Mouse (Mus musculus) gastrocnemius, postnatal 10 days (tissue): ENCODE results near the gene Aire. TPM values are rescaled to one million over a fixed set of nuclear protein-coding genes. Genes with fewer than 3 reads are reported as not detected.

Experiments
- DNase-seq: peaks from one replicate; pipeline ENCODE4 v3.0.0; 2021; ENCODE audit warnings: mixed read lengths
- total RNA-seq, 2 experiments: library from RNA; stranded (reverse); gene quantifications; 2 replicates each; pipeline ENCODE4 v1.2.3; 2021

Aire gene
- total RNA-seq, 2 experiments from 2014 or later, result not detected

GRCm38 (mm10) chr10:78008169-78008568 is 35.2 kb downstream of the Aire start:
- DNase-seq, result no peak

GRCm38 (mm10) chr10:78007203-78007602 is 36.2 kb downstream of the Aire start:
- no peak for DNase-seq

GRCm38 (mm10) chr10:78005791-78006438 is 37.5 kb downstream of the Aire start:
- DNase-seq, result no peak

- DNase-seq, result no peak
These were observed 38.8 kb downstream of the Aire start for GRCm38 (mm10) chr10:78004479-78005100.

- no peak for DNase-seq
These were observed 41.1 kb downstream of the Aire start for GRCm38 (mm10) chr10:78002316-78002715.

GRCm38 (mm10) chr10:78001796-78002195 is 41.6 kb downstream of the Aire start:
- peak; percentile 54 for DNase-seq

GRCm38 (mm10) chr10:78000200-78000599 is 43.2 kb downstream of the Aire start:
- DNase-seq, result no peak

GRCm38 (mm10) chr10:77995639-77996038 is 47.8 kb downstream of the Aire start:
- no peak for DNase-seq

- no peak for DNase-seq
These were observed 57.6 kb downstream of the Aire start for GRCm38 (mm10) chr10:77985775-77986174.

GRCm38 (mm10) chr10:77984660-77985059 is 58.8 kb downstream of the Aire start:
- peak; percentile 74 for DNase-seq

Other genes with a start within 250 kb of the Aire start
- gene Gm9639, start 248.5 kb downstream of the Aire start, total RNA-seq, result not detected
- gene Gm19668, start 244.5 kb downstream of the Aire start, total RNA-seq, result not detected
- not detected for gene Gm9507, start 231.8 kb downstream of the Aire start, total RNA-seq
- gene Gm2696, start 228.9 kb downstream of the Aire start, total RNA-seq, result not detected
- gene Krtap10-4, start 216.5 kb downstream of the Aire start, total RNA-seq, result not detected
- not detected for gene Krtap10-10, start 207.7 kb downstream of the Aire start, total RNA-seq
- not detected for gene Gm36176, start 196.8 kb downstream of the Aire start, total RNA-seq
- not detected for gene Gm10318, start 190.8 kb downstream of the Aire start, total RNA-seq
- not detected for gene Gm3285, start 181.6 kb downstream of the Aire start, total RNA-seq
- gene Lrrc3, start 141.1 kb downstream of the Aire start, total RNA-seq, result under 1 TPM; 0.72 to 0.78 TPM
- under 1 TPM; 0.26 to 0.75 TPM for gene Trpm2, start 73.0 kb downstream of the Aire start, total RNA-seq
- gene 1810043G02Rik, start 65.1 kb downstream of the Aire start, total RNA-seq, result 1 to 10 TPM; 5.1 to 6.3 TPM
- gene Pfkl, start 33.5 kb downstream of the Aire start, total RNA-seq, result 10 to 100 TPM in 1 of 2 experiments, 1 to 10 TPM in 1; 9.7 to 12.2 TPM
- not detected for gene Dnmt3l, start 1.7 kb downstream of the Aire start, total RNA-seq
- 1 to 10 TPM; 2.0 to 2.3 TPM for gene Icosl, start 25.7 kb upstream of the Aire start, total RNA-seq
- 100 to 1,000 TPM; 119 to 143 TPM for gene D10Jhu81e, start 126.2 kb upstream of the Aire start, total RNA-seq
- 1 to 10 TPM; 8.6 to 8.8 TPM for gene Pwp2, start 141.5 kb upstream of the Aire start, total RNA-seq
- 10 to 100 TPM; 35.2 to 37.9 TPM for gene Trappc10, start 201.0 kb upstream of the Aire start, total RNA-seq